Mouse (Mus musculus): ENCODE measurements around the gene Dnajc15.
"Not testable (repeated sequence)": the region's sequence is repeated elsewhere in the genome, so short reads cannot be mapped to it uniquely, and the experiment has no call there.

- not testable (repeated sequence) for TF ChIP-seq CTCF (IDR thresholded peaks at IDR 0.05; ENCODE audit: borderline replicate concordance, control insufficient read depth, extremely low read depth, insufficient read depth, low read length, poor library complexity); POLR2A (IDR thresholded peaks at IDR 0.05; ENCODE audit: control insufficient read depth, extremely low read depth, insufficient read depth, low read length, poor library complexity)
Measured at GRCm38 (mm10) chr14:77877876-77878275, 3.0 kb upstream of the Dnajc15 start.
